Mouse (Mus musculus) lung, postnatal 4 days (tissue): ENCODE measurements at regions not wholly inside any gene's neighbourhood (a gene's known extent, or its start where the extent isn't known, plus 50 kb on each side); places are given as distances from the start of the nearest gene placed in this dataset.

ENCODE experiments used
- DNase-seq, 2 experiments: peaks; one replicate each; pipeline ENCODE4 v3.0.0; 2021

GRCm38 (mm10) chr9:61862071-61862480 is 52.3 kb downstream of the Rplp1 start:
- no peak for DNase-seq

GRCm38 (mm10) chr9:61860147-61860546 is 54.2 kb downstream of the Rplp1 start:
- DNase-seq, result peak; percentile 63 to 83

- DNase-seq, result no peak
Observed at GRCm38 (mm10) chr9:61859438-61859837, 54.9 kb downstream of the Rplp1 start.

GRCm38 (mm10) chr9:61857817-61858216 is 56.5 kb downstream of the Rplp1 start:
- no peak for DNase-seq

GRCm38 (mm10) chr9:61856686-61857085 is 57.7 kb downstream of the Rplp1 start:
- no peak for DNase-seq

- DNase-seq, result no peak
Observed at GRCm38 (mm10) chr9:61855686-61856085, 58.7 kb downstream of the Rplp1 start.

GRCm38 (mm10) chr9:61853841-61854240 is 60.5 kb downstream of the Rplp1 start:
- DNase-seq, result no peak

- no peak for DNase-seq
Observed at GRCm38 (mm10) chr9:61851331-61851730, 63.0 kb downstream of the Rplp1 start.

GRCm38 (mm10) chr9:61848401-61848800 is 65.9 kb downstream of the Rplp1 start:
- DNase-seq, result no peak

GRCm38 (mm10) chr9:61847496-61847895 is 66.8 kb downstream of the Rplp1 start:
- no peak for DNase-seq

GRCm38 (mm10) chr9:61844645-61845044 is 69.7 kb downstream of the Rplp1 start:
- DNase-seq, result no peak

GRCm38 (mm10) chr9:61844141-61844540 is 70.2 kb downstream of the Rplp1 start:
- DNase-seq, result peak in 1 of 2 experiments; percentile 37

GRCm38 (mm10) chr9:61843513-61843912 is 70.8 kb downstream of the Rplp1 start:
- no peak for DNase-seq

GRCm38 (mm10) chr9:61842384-61842783 is 72.0 kb downstream of the Rplp1 start:
- no peak for DNase-seq

- DNase-seq, result no peak
Observed at GRCm38 (mm10) chr9:61841222-61841621, 73.1 kb downstream of the Rplp1 start.

- no peak for DNase-seq
Observed at GRCm38 (mm10) chr9:61840353-61840752, 74.0 kb downstream of the Rplp1 start.

GRCm38 (mm10) chr9:61833226-61833625 is 81.1 kb downstream of the Rplp1 start:
- DNase-seq, result peak; percentile 54 to 74

GRCm38 (mm10) chr9:61830236-61830635 is 84.1 kb downstream of the Rplp1 start:
- peak; percentile 64 to 75 for DNase-seq

GRCm38 (mm10) chr9:61829736-61830135 is 84.6 kb downstream of the Rplp1 start:
- DNase-seq, result no peak

- no peak for DNase-seq
Observed at GRCm38 (mm10) chr9:61829301-61829700, 85.0 kb downstream of the Rplp1 start.

- no peak for DNase-seq
Observed at GRCm38 (mm10) chr9:61827721-61828120, 86.6 kb downstream of the Rplp1 start.

- no peak for DNase-seq
Observed at GRCm38 (mm10) chr9:61827014-61827413, 87.3 kb downstream of the Rplp1 start.

- DNase-seq, result no peak
Observed at GRCm38 (mm10) chr9:61826415-61826814, 87.9 kb downstream of the Rplp1 start.

- no peak for DNase-seq
Observed at GRCm38 (mm10) chr9:61825804-61826203, 88.5 kb downstream of the Rplp1 start.

- no peak for DNase-seq
Observed at GRCm38 (mm10) chr9:61819836-61820235, 94.5 kb downstream of the Rplp1 start.
